Mouse (Mus musculus) adrenal gland, adult 18-20 months (tissue): ENCODE results near the gene Rgs3. TPM values are rescaled to one million over a fixed set of nuclear protein-coding genes. Genes with fewer than 3 reads are reported as not detected.
"Not testable (repeated sequence)": the region's sequence is repeated elsewhere in the genome, so short reads cannot be mapped to it uniquely, and the experiment has no call there.

ENCODE experiments used
- DNase-seq, 2 experiments: peaks; one replicate each; pipeline ENCODE4 v3.0.0; 2021 to 2022; ENCODE audit warnings: low spot score in 2 of 2
- total RNA-seq, 2 experiments: library from RNA; stranded (reverse); gene quantifications; 1 replicate in 1 of 2; 2 replicates in 1 of 2; pipeline ENCODE4 v1.2.3; 2021

Gene Rgs3
- total RNA-seq, 2 experiments from 2014 or later: 23.2 to 24.3 TPM

GRCm38 (mm10) chr4:62543782-62544181 lies 15.9 kb upstream of the Rgs3 start:
- no peak for DNase-seq

GRCm38 (mm10) chr4:62544801-62545200 lies 14.8 kb upstream of the Rgs3 start:
- DNase-seq: no peak

GRCm38 (mm10) chr4:62551966-62552365 lies 7.7 kb upstream of the Rgs3 start:
- DNase-seq: no peak

- DNase-seq: no peak
Measured at GRCm38 (mm10) chr4:62557436-62557835, 2.2 kb upstream of the Rgs3 start.

- DNase-seq: peak; percentile 59 to 63
Measured at GRCm38 (mm10) chr4:62560963-62561629, 1.4 kb downstream of the Rgs3 start.

GRCm38 (mm10) chr4:62561630-62562001 lies 2.0 kb downstream of the Rgs3 start:
- DNase-seq: no peak

GRCm38 (mm10) chr4:62562006-62562405 lies 2.4 kb downstream of the Rgs3 start:
- DNase-seq: no peak

- no peak for DNase-seq
Measured at GRCm38 (mm10) chr4:62566530-62566929, 6.9 kb downstream of the Rgs3 start.

GRCm38 (mm10) chr4:62567696-62568095 lies 8.0 kb downstream of the Rgs3 start:
- no peak for DNase-seq

GRCm38 (mm10) chr4:62568359-62568758 lies 8.7 kb downstream of the Rgs3 start:
- no peak for DNase-seq

GRCm38 (mm10) chr4:62569603-62570002 lies 10.0 kb downstream of the Rgs3 start:
- DNase-seq: no peak

- DNase-seq: no peak
Measured at GRCm38 (mm10) chr4:62570029-62570428, 10.4 kb downstream of the Rgs3 start.

- DNase-seq: peak in 1 of 2 experiments; percentile 31
Measured at GRCm38 (mm10) chr4:62582365-62583264, 23.0 kb downstream of the Rgs3 start.

GRCm38 (mm10) chr4:62583265-62584092 lies 23.8 kb downstream of the Rgs3 start:
- peak; percentile 35 to 38 for DNase-seq

GRCm38 (mm10) chr4:62587067-62587466 lies 27.4 kb downstream of the Rgs3 start:
- DNase-seq: no peak

- DNase-seq: no peak
Measured at GRCm38 (mm10) chr4:62590878-62591277, 31.2 kb downstream of the Rgs3 start.

GRCm38 (mm10) chr4:62591326-62591725 lies 31.7 kb downstream of the Rgs3 start:
- DNase-seq: no peak

- not testable (repeated sequence) for DNase-seq
Measured at GRCm38 (mm10) chr4:62593546-62594240, 34.0 kb downstream of the Rgs3 start.

GRCm38 (mm10) chr4:62594442-62594841 lies 34.8 kb downstream of the Rgs3 start:
- no peak for DNase-seq

GRCm38 (mm10) chr4:62596051-62596450 lies 36.4 kb downstream of the Rgs3 start:
- peak; percentile 38 to 50 for DNase-seq

- no peak for DNase-seq
Measured at GRCm38 (mm10) chr4:62600549-62600948, 40.9 kb downstream of the Rgs3 start.
